Mouse (Mus musculus) activated CD4-positive, CD25-positive, alpha-beta regulatory T cell, adult 4 months (primary cell): ENCODE data around the gene Zfp945. TPM values are rescaled to one million over a fixed set of nuclear protein-coding genes. Genes with fewer than 3 reads are reported as not detected.
"Not testable (repeated sequence)": the region's sequence is repeated elsewhere in the genome, so short reads cannot be mapped to it uniquely, and the experiment has no call there.

Experiments used
- ATAC-seq: one replicate; pipeline ENCODE4 v1.8.0; 2017
- polyA plus RNA-seq, 2 experiments: library from polyadenylated mRNA; unstranded; fragments of 100-300 nt; shearing (Covaris generic); gene quantifications; one replicate each; pipeline ENCODE4 v1.2.1; 2017

Zfp945 gene
- polyA plus RNA-seq, result 10 to 100 TPM; 16.2 to 21.3 TPM

DNA sequence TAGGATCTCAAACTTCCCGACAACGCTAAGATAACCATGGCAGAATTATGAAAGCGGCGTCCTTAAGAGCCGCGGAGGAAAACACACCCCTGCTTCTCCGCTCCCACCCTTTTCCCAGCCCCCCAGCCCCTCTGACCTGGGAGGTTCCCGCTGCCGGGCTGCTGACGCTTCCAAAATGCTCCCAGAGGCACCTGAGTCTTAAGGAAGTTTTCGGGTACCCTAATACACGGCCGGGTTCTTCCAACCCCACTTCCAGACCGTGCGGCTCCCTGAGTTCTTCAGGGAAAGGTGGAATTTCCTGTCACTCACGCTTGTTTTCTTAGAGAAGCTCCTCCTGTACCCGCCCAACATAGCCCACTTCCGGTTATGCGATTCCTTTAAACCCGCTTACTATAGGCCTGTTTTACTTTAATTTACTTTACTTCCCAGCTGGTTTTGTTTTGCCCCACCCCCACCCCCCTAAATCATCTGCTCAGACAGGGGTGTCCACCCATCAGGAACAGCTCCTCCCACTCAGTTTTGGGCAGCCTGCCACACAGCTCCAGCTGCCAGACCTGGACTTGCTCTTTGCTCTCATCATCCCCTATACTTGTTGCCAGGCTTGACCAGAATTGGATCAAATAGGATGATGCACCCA lies at the start of gene Zfp945:
Gene Zfp945 (minus strand): TSS at position 290 of the 637 bp plus-strand sequence.
- peak; percentile 57 for ATAC-seq

DNA sequence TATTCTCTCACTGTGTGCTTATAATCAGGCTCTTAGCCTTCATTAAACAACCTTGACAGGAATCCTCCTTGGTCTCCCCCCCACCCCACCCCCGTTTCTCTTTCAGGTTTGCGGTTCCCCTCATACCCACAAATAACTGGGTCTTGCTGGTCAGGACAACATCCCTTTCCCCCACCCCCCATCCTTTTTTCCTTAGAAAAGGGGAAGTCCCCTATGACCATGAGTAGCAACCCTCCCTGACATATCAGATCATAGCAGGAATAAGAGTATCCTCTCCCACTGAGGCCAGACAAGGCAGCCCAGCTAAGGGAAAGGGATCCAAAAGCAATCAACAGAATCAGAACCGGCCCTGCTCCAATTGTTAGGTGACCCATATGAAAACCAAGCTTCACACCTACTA lies 21.4 kb upstream of the Zfp945 start:
- ATAC-seq, result no peak

DNA sequence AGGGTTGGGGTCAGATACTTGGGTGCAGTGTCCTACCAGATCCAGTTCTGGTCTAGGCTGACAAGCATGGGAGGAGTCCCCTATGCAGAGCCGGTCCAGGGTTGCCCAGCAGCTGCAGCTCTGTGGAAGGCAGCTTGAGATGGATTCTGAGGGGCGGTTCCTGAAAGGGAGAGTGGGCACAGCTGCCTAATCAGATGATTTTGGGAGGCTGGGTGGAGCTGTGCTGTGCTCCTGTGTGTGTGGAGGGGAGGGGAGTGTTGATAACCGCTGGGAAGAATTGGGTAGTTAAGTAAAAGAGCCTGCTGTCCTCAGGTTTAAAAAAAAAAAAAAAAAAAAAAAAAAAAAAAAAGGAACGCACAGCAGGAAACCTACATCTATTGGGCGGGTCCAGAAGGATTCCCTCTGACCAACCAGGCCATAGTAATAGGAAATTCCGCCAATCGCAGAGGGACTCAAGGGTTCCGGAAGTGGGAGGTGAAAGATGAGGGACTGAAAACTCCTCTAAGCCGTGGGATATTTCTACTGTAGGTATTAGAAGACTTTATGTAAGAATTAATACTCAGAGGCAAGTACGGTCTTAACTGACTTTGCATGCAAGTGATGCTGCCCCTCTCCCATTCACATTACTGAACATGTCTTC lies 17.2 kb upstream of the Zfp945 start:
- ATAC-seq, result no peak

DNA sequence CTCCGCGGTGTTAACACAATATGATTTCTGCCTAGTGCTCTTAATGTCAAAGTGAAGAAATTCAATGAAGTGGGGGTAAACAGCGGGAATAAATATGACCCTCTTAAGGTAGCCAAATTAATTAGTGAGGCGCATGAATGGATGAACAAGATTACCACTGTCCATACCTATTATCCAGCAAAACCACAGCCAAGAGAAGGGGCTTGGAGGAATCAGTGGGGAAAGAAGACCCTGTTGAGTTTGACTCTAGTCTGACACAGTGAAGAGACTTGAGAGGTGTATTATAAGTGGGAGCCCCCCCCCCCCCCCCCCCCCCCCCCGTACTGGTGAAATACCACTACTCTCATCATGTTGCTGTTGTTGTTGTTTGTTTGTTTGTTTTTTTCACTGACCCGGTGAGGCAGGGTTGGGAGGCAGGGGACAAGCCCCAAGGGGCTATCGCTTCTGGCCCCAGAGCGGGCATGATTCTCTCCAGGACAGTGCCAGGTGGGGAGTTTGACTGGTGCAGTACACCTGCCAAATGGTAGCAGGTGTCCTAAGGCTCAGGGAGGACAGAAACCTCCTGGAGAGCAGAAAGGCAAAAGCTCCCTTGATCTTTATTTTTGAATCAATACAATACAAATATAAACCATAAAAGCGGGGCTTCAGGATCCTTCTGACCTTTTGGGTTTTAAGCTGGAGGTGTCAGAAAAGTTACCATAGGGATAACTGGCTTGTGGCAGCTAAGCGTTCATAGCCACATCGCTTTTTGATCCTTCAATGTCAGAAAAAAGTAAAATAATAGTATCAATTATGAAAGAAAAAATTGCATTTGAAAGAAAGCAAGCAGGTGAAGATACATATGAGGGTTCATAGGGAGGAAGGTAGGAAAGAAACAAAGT lies 10.7 kb upstream of the Zfp945 start:
- ATAC-seq, result no peak

DNA sequence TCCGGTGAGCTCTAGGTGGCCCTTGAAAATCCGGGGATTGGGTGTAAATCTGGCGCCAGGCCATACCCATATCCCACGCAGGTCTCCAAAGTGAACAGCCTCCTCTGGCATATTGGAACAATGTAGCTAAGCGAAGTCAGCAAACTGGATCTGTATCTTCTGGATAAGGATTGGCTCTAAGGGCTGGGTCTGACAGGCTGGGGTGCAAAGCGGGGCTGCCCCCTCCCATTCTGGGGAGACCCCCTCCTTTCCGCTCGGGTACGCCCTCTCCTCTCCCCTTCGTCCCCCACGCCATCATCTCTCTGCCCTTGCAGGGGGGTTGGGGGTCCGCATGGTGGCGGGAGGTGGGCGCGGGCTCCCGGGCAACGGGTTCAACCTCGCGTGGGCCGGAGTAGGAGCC lies 9.4 kb upstream of the Zfp945 start:
- ATAC-seq, result no peak

DNA sequence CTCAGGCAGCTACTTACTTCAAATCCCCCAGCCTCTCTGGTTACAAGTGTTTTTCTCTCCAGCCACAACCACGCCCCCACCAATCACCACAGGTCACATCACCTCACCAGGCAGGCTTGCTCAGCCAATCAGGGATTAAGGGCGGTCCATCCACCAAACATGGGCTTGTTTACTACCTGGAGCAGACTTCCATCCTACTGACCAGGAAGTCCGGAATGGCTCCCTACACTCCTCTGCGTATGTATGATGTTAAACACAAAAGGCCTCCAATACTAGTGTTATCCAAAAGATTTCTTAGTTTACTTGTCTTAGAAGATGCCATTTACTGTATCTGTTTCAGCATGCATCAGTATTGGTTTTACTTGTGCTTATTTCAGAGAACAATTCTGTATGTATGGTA lies 8.6 kb upstream of the Zfp945 start:
- not testable (repeated sequence) for ATAC-seq

DNA sequence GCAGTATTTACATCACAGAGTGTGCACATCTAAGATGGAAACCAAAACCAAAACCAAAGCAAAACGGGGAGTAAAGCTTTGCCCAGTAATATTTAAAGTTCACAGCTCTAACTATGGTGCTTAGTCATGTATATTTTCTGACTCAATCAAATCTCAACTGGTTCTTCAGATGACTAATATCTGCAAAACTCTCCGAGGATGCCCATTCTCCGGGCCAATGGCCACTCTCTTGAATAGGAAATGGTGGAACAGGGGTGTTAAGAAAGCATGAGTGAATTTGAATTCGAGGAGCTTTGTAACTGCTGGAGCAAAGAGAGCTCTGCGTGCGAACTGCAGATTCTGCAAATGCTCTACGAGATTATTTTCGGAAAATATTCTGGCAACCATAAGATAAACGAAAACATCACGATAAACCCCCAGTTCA lies 501 bp downstream of the Zfp945 start:
- ATAC-seq, result peak; percentile 87

DNA sequence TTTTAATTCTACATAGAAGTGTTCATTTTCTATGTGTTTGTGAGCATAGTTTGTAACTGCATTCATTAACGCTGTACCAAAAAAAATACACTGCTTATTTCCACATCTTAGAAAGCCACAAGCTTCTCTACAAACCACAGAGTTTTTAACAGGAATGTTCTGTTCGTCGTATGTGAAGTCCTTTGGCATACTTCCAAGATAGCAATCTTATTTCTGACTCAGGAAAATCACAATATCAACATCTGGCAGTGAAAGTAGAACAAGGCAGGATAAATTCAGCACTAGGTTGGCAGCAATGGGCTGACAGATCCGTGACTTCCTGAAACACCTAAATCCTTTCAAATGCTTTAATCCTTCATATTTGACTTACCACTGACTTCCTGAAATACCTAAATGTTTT lies 45.8 kb downstream of the Zfp945 start:
- ATAC-seq, result no peak

DNA sequence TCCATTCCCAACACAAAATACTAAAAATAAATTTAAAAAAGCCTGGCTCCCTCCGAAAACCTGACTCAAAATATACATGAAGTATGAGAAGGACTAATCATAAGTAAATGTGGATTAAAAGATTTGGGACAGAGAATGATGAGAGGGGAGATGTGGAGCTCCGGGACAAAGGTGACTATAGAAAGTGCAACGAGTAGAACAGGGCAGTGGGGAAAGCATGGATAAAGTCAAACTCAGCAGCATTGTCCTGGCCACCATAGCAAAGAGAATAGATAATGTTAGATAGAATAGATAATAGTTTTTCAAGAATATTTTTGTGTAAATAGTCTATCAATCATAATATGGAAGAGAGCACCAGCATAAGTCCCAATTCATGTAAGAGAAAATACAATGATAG lies 48.7 kb downstream of the Zfp945 start:
- ATAC-seq, result no peak

DNA sequence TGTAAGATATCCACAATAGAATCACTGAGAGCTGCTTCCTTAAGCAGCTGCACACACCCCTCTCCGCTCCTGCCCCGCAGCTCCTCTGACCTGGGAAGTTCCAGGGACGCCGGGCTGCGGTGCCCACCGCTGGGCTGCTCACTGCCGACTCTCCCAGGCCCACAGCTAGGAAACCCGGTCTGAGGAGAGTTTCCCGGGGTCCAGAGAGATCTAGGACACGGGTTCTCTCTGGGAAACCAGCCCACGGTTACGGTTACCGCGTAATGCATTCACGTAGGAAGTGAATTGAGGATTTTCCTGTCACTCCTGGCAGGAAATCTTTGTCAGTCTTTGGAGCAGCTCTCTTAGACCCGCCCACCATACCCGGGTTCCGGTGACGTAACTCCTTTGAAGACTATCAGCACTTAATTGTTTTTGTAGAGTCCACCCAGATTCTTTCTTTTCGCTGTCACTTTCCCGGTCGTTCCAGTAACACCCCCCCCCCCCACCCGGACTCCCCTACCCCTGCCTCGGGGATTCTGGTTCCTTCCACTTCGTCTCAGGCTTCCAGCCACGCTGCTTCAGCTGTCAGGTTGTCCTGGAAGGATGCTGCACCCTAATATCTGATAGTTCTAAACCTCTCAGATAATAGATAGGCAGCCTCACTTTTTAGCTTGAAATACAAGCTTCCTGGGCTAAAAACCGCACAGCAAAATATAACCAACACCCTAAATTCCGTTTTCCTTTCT lies 49.3 kb downstream of the Zfp945 start:
- ATAC-seq, result peak; percentile 83

DNA sequence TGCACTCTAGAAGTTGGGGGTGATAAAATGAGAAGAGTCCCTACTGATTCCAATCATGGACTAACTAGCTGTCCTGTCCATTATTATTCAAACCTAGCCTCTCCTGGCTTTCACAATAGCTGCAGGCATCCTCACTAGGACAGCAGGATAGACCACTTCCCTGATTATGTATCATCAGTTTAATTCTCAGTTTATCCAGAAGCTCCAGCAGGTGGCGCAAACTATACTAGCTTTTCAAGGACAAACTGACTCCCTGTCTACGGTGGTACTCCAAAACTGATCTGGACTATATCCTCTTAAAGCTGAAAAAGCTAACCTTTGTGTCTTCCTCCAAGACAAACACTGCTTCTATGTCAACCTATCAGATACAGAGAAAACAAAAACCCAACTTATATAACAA lies 67.2 kb downstream of the Zfp945 start:
- ATAC-seq, result peak; percentile 53

Other genes with a start within 250 kb of the Zfp945 start
- gene Vmn2r113, start 75.8 kb upstream of the Zfp945 start, polyA plus RNA-seq, result under 1 TPM in 1 of 2 experiments, not detected in 1; 0.04 TPM
- gene Vmn2r-ps130, start 194.0 kb upstream of the Zfp945 start, polyA plus RNA-seq, result not detected